Mouse (Mus musculus) ES-Bruce4 (cell line): ENCODE measurements around the gene Rps17. TPM values are rescaled to one million over a fixed set of nuclear protein-coding genes. Genes with fewer than 3 reads are reported as not detected.

Source experiments
- H3K27ac ChIP-seq: 2 replicates; pipeline ENCODE4 v1.5.1; 2012; ENCODE audit warnings: low read length, inconsistent platforms; ENCODE audit not compliant: insufficient read depth
- H3K27me3 ChIP-seq: 2 replicates; pipeline ENCODE4 v1.6.1; 2012; ENCODE audit warnings: mild to moderate bottlenecking, low read length, inconsistent platforms; ENCODE audit not compliant: control insufficient read depth, poor library complexity, insufficient read depth, severe bottlenecking
- H3K36me3 ChIP-seq: 2 replicates; pipeline ENCODE4 v1.6.1; 2012; ENCODE audit warnings: inconsistent platforms, mild to moderate bottlenecking, low read length, moderate library complexity; ENCODE audit not compliant: control insufficient read depth, poor library complexity, insufficient read depth, severe bottlenecking
- H3K4me1 ChIP-seq: one replicate; pipeline ENCODE4 v1.8.1; 2011; ENCODE audit warnings: low read length; ENCODE audit not compliant: control insufficient read depth, insufficient read depth
- H3K4me3 ChIP-seq: 2 replicates; pipeline ENCODE4 v1.5.1; 2011; ENCODE audit warnings: low read depth, mild to moderate bottlenecking, low read length
- H3K9ac ChIP-seq: 2 replicates; pipeline ENCODE4 v1.6.1; 2012; ENCODE audit warnings: low read depth, mild to moderate bottlenecking, inconsistent platforms; ENCODE audit not compliant: poor library complexity, severe bottlenecking
- H3K9me3 ChIP-seq: replicated peaks from 2 replicates; pipeline ENCODE4 v1.6.1; 2012; ENCODE audit warnings: mild to moderate bottlenecking, low read length, inconsistent platforms; ENCODE audit not compliant: control insufficient read depth, poor library complexity, insufficient read depth, severe bottlenecking
- CTCF ChIP-seq: IDR thresholded peaks from one replicate; pipeline ENCODE4 v1.8.1; 2011; ENCODE audit warnings: low read depth, low read length
- EP300 ChIP-seq: IDR thresholded peaks from 2 replicates; pipeline ENCODE4 v1.6.1; 2011; ENCODE audit warnings: low read depth, low read length; ENCODE audit not compliant: insufficient read depth
- POLR2A ChIP-seq: IDR thresholded peaks from one replicate; pipeline ENCODE4 v1.8.1; 2011; ENCODE audit warnings: low read length; ENCODE audit not compliant: insufficient read depth
- polyA plus RNA-seq: library from polyadenylated mRNA; stranded (reverse); fragments of >200 nt; gene quantifications from 2 replicates; pipeline ENCODE4 v1.2.4, GENCODE M21; 2011; ENCODE audit warnings: low read depth; ENCODE audit not compliant: missing spikeins, insufficient read depth, insufficient read length

Rps17 gene
- polyA plus RNA-seq, 1 experiment, result 2,648 TPM

GRCm38 (mm10) chr7:81337785-81338521, 7.1 kb downstream of the Rps17 start:
- Histone ChIP-seq H3K36me3 (peaks cover 28% of the 10 kb centered on the region), H3K27ac (no peak overlapping the region)
- TF ChIP-seq CTCF (no peak), POLR2A (no peak), EP300 (no peak)

DNA sequence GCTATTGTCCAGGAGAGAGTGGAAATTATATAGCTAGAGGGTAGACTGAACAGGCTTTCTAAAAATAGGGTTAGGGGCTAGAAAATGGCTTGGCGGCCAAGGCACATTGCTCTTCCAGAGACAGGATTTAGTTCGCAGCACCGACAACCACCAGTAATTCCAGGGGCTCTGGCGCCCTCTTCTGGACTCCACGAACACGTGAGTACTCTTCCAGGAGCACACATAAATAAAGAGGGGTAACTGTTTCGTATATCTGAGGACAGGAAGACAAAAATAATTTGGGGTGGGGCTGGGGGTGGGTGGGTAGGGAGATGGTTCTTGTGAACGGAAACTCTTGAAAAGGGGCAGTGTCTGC, 8.6 kb downstream of the Rps17 start:
- Histone ChIP-seq H3K9me3 (no peaks in the 10 kb centered on the region), H3K4me1 (peaks cover 4% of the 10 kb centered on the region), H3K9ac (no peak overlapping the region), H3K4me3 (peak overlapping the region; percentile 8; the same call in 1 of the 2 replicates), H3K27me3 (no peaks in the 10 kb centered on the region), H3K36me3 (peaks cover 20% of the 10 kb centered on the region), H3K27ac (0 out of 2 replicates have a peak overlapping the region, but pooled peaks have one; percentile 2)
- TF ChIP-seq EP300 (no peak), CTCF (peak; percentile 74)

More at GRCm38 (mm10) chr7:81337785-81338521, 7.1 kb downstream of the Rps17 start:
- Histone ChIP-seq H3K9me3 (no peaks in the 10 kb centered on the region), H3K4me1 (peaks cover 4% of the 10 kb centered on the region), H3K27me3 (no peaks in the 10 kb centered on the region), H3K4me3 (0 out of 2 replicates have a peak overlapping the region, but pooled peaks have one; percentile 0), H3K9ac (no peak overlapping the region)

- TF ChIP-seq POLR2A, result no peak
- 0 out of 2 replicates have a peak, but pooled peaks have one; percentile 37 for TF ChIP-seq EP300
- no peak for TF ChIP-seq CTCF
- Histone ChIP-seq H3K36me3 (peaks cover 14% of the 10 kb centered on the region), H3K9ac (no peak overlapping the region)
Observed at GRCm38 (mm10) chr7:81335705-81336431, 9.2 kb downstream of the Rps17 start.

GRCm38 (mm10) chr7:81331851-81332250, 13.2 kb downstream of the Rps17 start:
- H3K4me3 ChIP-seq, result no peak overlapping the region
- H3K9me3 ChIP-seq, result no peaks in the 10 kb centered on the region
- no peak overlapping the region for H3K27ac ChIP-seq
- H3K36me3 ChIP-seq, result peaks cover 6% of the 10 kb centered on the region
- H3K27me3 ChIP-seq, result no peaks in the 10 kb centered on the region
- H3K9ac ChIP-seq, result no peak overlapping the region
- H3K4me1 ChIP-seq, result peaks cover 6% of the 10 kb centered on the region
- TF ChIP-seq EP300 (no peak), CTCF (no peak), POLR2A (no peak)

More at GRCm38 (mm10) chr7:81335705-81336431, 9.2 kb downstream of the Rps17 start:
- Histone ChIP-seq H3K4me3 (peak overlapping the region; percentile 8; the same call in 1 of the 2 replicates), H3K27ac (0 out of 2 replicates have a peak overlapping the region, but pooled peaks have one; percentile 2), H3K27me3 (no peaks in the 10 kb centered on the region), H3K4me1 (peaks cover 4% of the 10 kb centered on the region), H3K9me3 (no peaks in the 10 kb centered on the region)

GRCm38 (mm10) chr7:81330767-81331166, 14.3 kb downstream of the Rps17 start:
- Histone ChIP-seq H3K36me3 (peaks cover 6% of the 10 kb centered on the region), H3K27ac (no peak overlapping the region), H3K9me3 (no peaks in the 10 kb centered on the region), H3K9ac (no peak overlapping the region), H3K27me3 (no peaks in the 10 kb centered on the region), H3K4me3 (no peak overlapping the region), H3K4me1 (peaks cover 6% of the 10 kb centered on the region)
- TF ChIP-seq POLR2A (no peak), EP300 (0 out of 2 replicates have a peak, but pooled peaks have one; percentile 32)

- TF ChIP-seq EP300, result no peak
- no peak for TF ChIP-seq CTCF
- no peak for TF ChIP-seq POLR2A
- Histone ChIP-seq H3K9ac (no peak overlapping the region), H3K4me1 (peaks cover 4% of the 10 kb centered on the region), H3K36me3 (peaks cover 2% of the 10 kb centered on the region), H3K9me3 (no peaks in the 10 kb centered on the region), H3K27ac (no peak overlapping the region), H3K4me3 (no peak overlapping the region), H3K27me3 (no peaks in the 10 kb centered on the region)
Observed at GRCm38 (mm10) chr7:81327661-81328060, 17.4 kb downstream of the Rps17 start.
